Mouse (Mus musculus) stomach, postnatal 0 days (tissue): ENCODE results near the gene Tex2.

Experiments used
- CTCF ChIP-seq: IDR thresholded peaks from 2 replicates; pipeline ENCODE4 v1.5.1; 2016; ENCODE audit warnings: antibody characterized with exemption, low read depth, mild to moderate bottlenecking, moderate library complexity
- EP300 ChIP-seq: optimal IDR thresholded peaks from 2 replicates; pipeline ENCODE3; 2016; ENCODE audit warnings: antibody characterized with exemption

- TF ChIP-seq CTCF: no peak
- TF ChIP-seq EP300: no peak
Measured at GRCm38 (mm10) chr11:106542385-106542784, 70.8 kb downstream of the Tex2 start.
